Mouse (Mus musculus): ENCODE data around the gene Sytl1. TPM values are rescaled to one million over a fixed set of nuclear protein-coding genes. Genes with fewer than 3 reads are reported as not detected.

Gene Sytl1
- polyA plus RNA-seq, 1 experiment from 2014 or later = 1.1 TPM

GRCm38 (mm10) chr4:133234771-133235170 lies 28.1 kb downstream of the Sytl1 start:
- no peak overlapping the region for H3K4me2 ChIP-seq (replicated peaks; ENCODE audit: low read depth, low read length)
- H3K4me1 ChIP-seq (ENCODE audit: control insufficient read depth, insufficient read depth, low read length) = no peaks in the 10 kb centered on the region
- WGBS = 58% methylated on average over 5 of the region's 5 CpGs
- H3K9ac ChIP-seq (ENCODE audit: low read depth, low read length) = no peak overlapping the region
- H3K27ac ChIP-seq (ENCODE audit: low read depth, low read length) = no peak overlapping the region
- no peak for ATAC-seq (ENCODE audit: low FRiP score, low TSS enrichment)
- no peaks in the 10 kb centered on the region for H3K27me3 ChIP-seq (ENCODE audit: control insufficient read depth, insufficient read depth, low read length)
- no peaks in the 10 kb centered on the region for H3K9me3 ChIP-seq (ENCODE audit: control insufficient read depth, low read length)
- H3K36me3 ChIP-seq (ENCODE audit: control insufficient read depth, insufficient read depth, low read length) = no peaks in the 10 kb centered on the region
- H3K4me3 ChIP-seq (ENCODE audit: low read length) = no peak overlapping the region

DNA sequence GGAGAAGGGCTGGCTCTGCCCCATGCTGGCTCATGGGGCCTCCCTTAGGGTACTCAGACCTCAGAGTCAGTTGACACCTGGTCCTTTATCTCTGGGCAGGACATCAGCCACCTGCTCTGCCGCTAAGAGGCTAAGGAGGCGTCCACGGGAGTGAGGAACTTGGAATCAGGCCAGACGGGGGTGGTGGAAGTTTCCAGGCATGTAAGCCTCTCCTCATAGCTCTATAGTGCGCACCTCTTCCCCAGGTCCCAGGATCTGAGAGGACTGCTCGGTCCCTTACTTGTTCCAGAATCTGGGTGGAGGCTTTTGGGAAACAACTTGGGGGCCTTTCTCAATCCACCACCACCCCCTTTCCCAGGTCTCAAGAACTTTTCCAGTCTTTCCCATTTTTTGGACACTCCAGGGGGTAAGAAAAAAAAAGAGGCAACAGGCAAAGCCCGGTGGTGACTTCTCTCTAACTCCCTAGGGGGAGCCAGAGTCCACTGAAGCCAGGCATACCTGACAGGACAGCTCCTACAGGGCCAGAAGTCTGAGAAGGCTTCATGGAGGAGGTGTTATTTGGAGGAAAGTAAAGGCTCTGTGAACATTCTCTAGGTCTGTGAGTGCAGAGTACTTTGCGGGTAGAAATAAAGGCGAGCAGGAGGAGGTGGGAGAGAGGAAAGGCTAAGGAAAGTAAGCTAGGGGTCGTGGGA lies 29.5 kb downstream of the Sytl1 start:
- no peak for ATAC-seq (ENCODE audit: low FRiP score, low TSS enrichment)
- Histone ChIP-seq H3K27ac (ENCODE audit: low read depth, low read length) (no peak overlapping the region), H3K36me3 (ENCODE audit: control insufficient read depth, insufficient read depth, low read length) (no peaks in the 10 kb centered on the region), H3K9me3 (ENCODE audit: control insufficient read depth, low read length) (no peaks in the 10 kb centered on the region), H3K9ac (ENCODE audit: low read depth, low read length) (no peak overlapping the region), H3K4me1 (ENCODE audit: control insufficient read depth, insufficient read depth, low read length) (no peaks in the 10 kb centered on the region), H3K4me3 (ENCODE audit: low read length) (no peak overlapping the region), H3K4me2 (replicated peaks; ENCODE audit: low read depth, low read length) (no peak overlapping the region), H3K27me3 (ENCODE audit: control insufficient read depth, insufficient read depth, low read length) (no peaks in the 10 kb centered on the region)
- WGBS = 38% methylated on average over 10 of the region's 10 CpGs

GRCm38 (mm10) chr4:133229582-133229981 lies 33.3 kb downstream of the Sytl1 start:
- ATAC-seq (ENCODE audit: low FRiP score, low TSS enrichment) = no peak
- 75% methylated on average over 8 of the region's 8 CpGs for WGBS
- Histone ChIP-seq H3K9me3 (ENCODE audit: control insufficient read depth, low read length) (no peaks in the 10 kb centered on the region), H3K4me2 (replicated peaks; ENCODE audit: low read depth, low read length) (no peak overlapping the region), H3K27me3 (ENCODE audit: control insufficient read depth, insufficient read depth, low read length) (no peaks in the 10 kb centered on the region), H3K27ac (ENCODE audit: low read depth, low read length) (no peak overlapping the region), H3K9ac (ENCODE audit: low read depth, low read length) (no peak overlapping the region), H3K4me3 (ENCODE audit: low read length) (no peak overlapping the region), H3K4me1 (ENCODE audit: control insufficient read depth, insufficient read depth, low read length) (no peaks in the 10 kb centered on the region), H3K36me3 (ENCODE audit: control insufficient read depth, insufficient read depth, low read length) (no peaks in the 10 kb centered on the region)

DNA sequence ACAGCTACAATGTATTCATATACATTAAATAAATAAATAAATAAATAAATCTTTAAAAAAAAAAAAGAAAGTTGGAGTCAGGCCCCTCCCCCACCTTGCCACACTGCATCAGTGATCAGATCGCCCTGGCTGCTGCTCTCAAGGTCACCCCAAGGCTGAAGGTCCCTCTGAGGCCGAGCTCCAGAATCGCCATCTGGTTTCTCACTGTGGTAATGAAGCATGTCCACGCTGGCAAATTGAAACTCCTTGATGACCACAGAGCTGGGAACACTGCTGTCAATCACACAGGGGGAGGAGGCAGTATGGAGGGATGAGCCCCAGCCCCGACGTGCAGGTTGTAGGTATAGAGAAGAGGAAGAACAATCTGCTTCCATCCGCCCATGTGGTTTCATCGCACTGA lies 35.3 kb downstream of the Sytl1 start:
- H3K27ac ChIP-seq (ENCODE audit: low read depth, low read length) = no peak overlapping the region
- no peak for ATAC-seq (ENCODE audit: low FRiP score, low TSS enrichment)
- H3K9ac ChIP-seq (ENCODE audit: low read depth, low read length) = no peak overlapping the region
- H3K4me2 ChIP-seq (replicated peaks; ENCODE audit: low read depth, low read length) = no peak overlapping the region
- 34% methylated on average over 8 of the region's 8 CpGs for WGBS
- no peaks in the 10 kb centered on the region for H3K9me3 ChIP-seq (ENCODE audit: control insufficient read depth, low read length)
- H3K27me3 ChIP-seq (ENCODE audit: control insufficient read depth, insufficient read depth, low read length) = no peaks in the 10 kb centered on the region
- no peaks in the 10 kb centered on the region for H3K36me3 ChIP-seq (ENCODE audit: control insufficient read depth, insufficient read depth, low read length)
- H3K4me3 ChIP-seq (ENCODE audit: low read length) = no peak overlapping the region
- H3K4me1 ChIP-seq (ENCODE audit: control insufficient read depth, insufficient read depth, low read length) = peaks cover 4% of the 10 kb centered on the region; the same call in 1 of the 2 replicates

- Histone ChIP-seq H3K27ac (ENCODE audit: low read depth, low read length) (no peak overlapping the region), H3K36me3 (ENCODE audit: control insufficient read depth, insufficient read depth, low read length) (no peaks in the 10 kb centered on the region), H3K4me1 (ENCODE audit: control insufficient read depth, insufficient read depth, low read length) (peaks cover 4% of the 10 kb centered on the region; the same call in 1 of the 2 replicates), H3K4me2 (replicated peaks; ENCODE audit: low read depth, low read length) (no peak overlapping the region), H3K27me3 (ENCODE audit: control insufficient read depth, insufficient read depth, low read length) (no peaks in the 10 kb centered on the region), H3K9me3 (ENCODE audit: control insufficient read depth, low read length) (no peaks in the 10 kb centered on the region), H3K9ac (ENCODE audit: low read depth, low read length) (no peak overlapping the region), H3K4me3 (ENCODE audit: low read length) (no peak overlapping the region)
- ATAC-seq (ENCODE audit: low FRiP score, low TSS enrichment) = no peak
- 66% methylated on average over 10 of the region's 10 CpGs for whole genome bisulfite sequencing
These were observed 36.8 kb downstream of the Sytl1 start for GRCm38 (mm10) chr4:133226073-133226472.

- WGBS = 74% methylated on average over 5 of the region's 5 CpGs
- Histone ChIP-seq H3K27ac (ENCODE audit: low read depth, low read length) (no peak overlapping the region), H3K9me3 (ENCODE audit: control insufficient read depth, low read length) (no peaks in the 10 kb centered on the region), H3K27me3 (ENCODE audit: control insufficient read depth, insufficient read depth, low read length) (peaks cover 7% of the 10 kb centered on the region; the same call in 1 of the 2 replicates), H3K36me3 (ENCODE audit: control insufficient read depth, insufficient read depth, low read length) (no peaks in the 10 kb centered on the region), H3K4me2 (replicated peaks; ENCODE audit: low read depth, low read length) (no peak overlapping the region), H3K9ac (ENCODE audit: low read depth, low read length) (no peak overlapping the region), H3K4me1 (ENCODE audit: control insufficient read depth, insufficient read depth, low read length) (peaks cover 8% of the 10 kb centered on the region; the same call in 1 of the 2 replicates), H3K4me3 (ENCODE audit: low read length) (no peak overlapping the region)
- ATAC-seq (ENCODE audit: low FRiP score, low TSS enrichment) = no peak
These were observed 39.0 kb downstream of the Sytl1 start for GRCm38 (mm10) chr4:133223875-133224274.

DNA sequence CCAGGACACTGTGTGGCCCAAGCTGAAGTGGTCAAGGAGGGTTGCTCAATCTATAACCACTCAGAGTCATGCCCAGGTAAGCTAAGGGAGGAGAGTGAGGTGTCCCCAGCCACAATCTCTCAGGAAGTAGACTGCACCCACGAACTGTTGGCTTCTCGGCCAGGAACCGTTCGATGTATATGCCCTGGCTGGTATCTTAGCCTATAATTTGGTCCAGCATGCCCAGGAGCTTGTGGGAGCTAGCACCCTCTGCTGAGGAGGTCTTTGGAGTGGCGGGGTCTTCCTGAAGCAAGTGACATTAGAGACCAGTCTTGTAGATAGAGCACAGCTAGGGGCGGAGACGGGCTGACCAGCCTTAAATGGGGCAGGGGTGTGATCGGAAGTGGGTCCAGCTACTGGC lies 41.2 kb downstream of the Sytl1 start:
- Histone ChIP-seq H3K27me3 (ENCODE audit: control insufficient read depth, insufficient read depth, low read length) (peaks cover 7% of the 10 kb centered on the region; the same call in 1 of the 2 replicates), H3K4me1 (ENCODE audit: control insufficient read depth, insufficient read depth, low read length) (peaks cover 8% of the 10 kb centered on the region; the same call in 1 of the 2 replicates), H3K4me3 (ENCODE audit: low read length) (no peak overlapping the region), H3K9me3 (ENCODE audit: control insufficient read depth, low read length) (no peaks in the 10 kb centered on the region), H3K27ac (ENCODE audit: low read depth, low read length) (no peak overlapping the region), H3K9ac (ENCODE audit: low read depth, low read length) (no peak overlapping the region), H3K4me2 (replicated peaks; ENCODE audit: low read depth, low read length) (no peak overlapping the region), H3K36me3 (ENCODE audit: control insufficient read depth, insufficient read depth, low read length) (no peaks in the 10 kb centered on the region)
- WGBS = 77% methylated on average over 8 of the region's 8 CpGs
- ATAC-seq (ENCODE audit: low FRiP score, low TSS enrichment) = no peak

DNA sequence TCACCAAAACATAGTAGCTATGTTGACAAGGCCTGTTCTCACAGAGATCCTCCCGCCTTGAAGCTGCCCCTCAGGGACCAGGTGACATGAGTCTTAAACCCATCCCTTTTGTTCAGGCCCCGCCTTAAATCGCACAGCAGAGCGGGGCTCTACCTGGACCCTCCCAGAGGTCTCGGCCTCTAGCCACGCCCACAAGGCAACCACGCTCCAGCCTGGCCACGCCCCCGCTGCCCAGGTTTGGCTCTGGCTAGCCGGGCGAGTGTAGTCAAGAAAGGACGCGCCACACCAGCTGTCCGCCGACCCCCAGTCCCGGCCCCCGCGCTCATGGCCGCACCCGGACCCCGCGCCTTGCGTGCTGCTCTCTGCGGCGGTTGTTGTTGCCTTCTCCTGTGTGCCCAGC lies 42.3 kb downstream of the Sytl1 start:
- no peaks in the 10 kb centered on the region for H3K9me3 ChIP-seq (ENCODE audit: control insufficient read depth, low read length)
- H3K4me2 ChIP-seq (replicated peaks; ENCODE audit: low read depth, low read length) = peak overlapping the region; percentile 67
- 0 out of 2 replicates have a peak, but pooled peaks have one; percentile 18 for ATAC-seq (ENCODE audit: low FRiP score, low TSS enrichment)
- H3K27me3 ChIP-seq (ENCODE audit: control insufficient read depth, insufficient read depth, low read length) = peaks cover 7% of the 10 kb centered on the region; the same call in 1 of the 2 replicates
- H3K4me1 ChIP-seq (ENCODE audit: control insufficient read depth, insufficient read depth, low read length) = peaks cover 8% of the 10 kb centered on the region; the same call in 1 of the 2 replicates
- no peak overlapping the region for H3K27ac ChIP-seq (ENCODE audit: low read depth, low read length)
- peak overlapping the region; percentile 58 for H3K9ac ChIP-seq (ENCODE audit: low read depth, low read length)
- H3K4me3 ChIP-seq (ENCODE audit: low read length) = peak overlapping the region; percentile 35
- H3K36me3 ChIP-seq (ENCODE audit: control insufficient read depth, insufficient read depth, low read length) = no peaks in the 10 kb centered on the region
- WGBS = 4% methylated on average over 25 of the region's 25 CpGs

- Histone ChIP-seq H3K4me2 (replicated peaks; ENCODE audit: low read depth, low read length) (no peak overlapping the region), H3K27ac (ENCODE audit: low read depth, low read length) (no peak overlapping the region), H3K9ac (ENCODE audit: low read depth, low read length) (no peak overlapping the region), H3K4me1 (ENCODE audit: control insufficient read depth, insufficient read depth, low read length) (peaks cover 9% of the 10 kb centered on the region; the same call in 1 of the 2 replicates), H3K27me3 (ENCODE audit: control insufficient read depth, insufficient read depth, low read length) (peaks cover 10% of the 10 kb centered on the region; the same call in 1 of the 2 replicates), H3K4me3 (ENCODE audit: low read length) (no peak overlapping the region), H3K36me3 (ENCODE audit: control insufficient read depth, insufficient read depth, low read length) (no peaks in the 10 kb centered on the region), H3K9me3 (ENCODE audit: control insufficient read depth, low read length) (no peaks in the 10 kb centered on the region)
- ATAC-seq (ENCODE audit: low FRiP score, low TSS enrichment) = no peak
- WGBS = 87% methylated on average over 3 of the region's 3 CpGs
These were observed 44.2 kb downstream of the Sytl1 start for GRCm38 (mm10) chr4:133218745-133219144.

Data from kidney, embryonic 14.5 days (tissue).